Mouse (Mus musculus): ENCODE data around the gene Rhox10.

DNA sequence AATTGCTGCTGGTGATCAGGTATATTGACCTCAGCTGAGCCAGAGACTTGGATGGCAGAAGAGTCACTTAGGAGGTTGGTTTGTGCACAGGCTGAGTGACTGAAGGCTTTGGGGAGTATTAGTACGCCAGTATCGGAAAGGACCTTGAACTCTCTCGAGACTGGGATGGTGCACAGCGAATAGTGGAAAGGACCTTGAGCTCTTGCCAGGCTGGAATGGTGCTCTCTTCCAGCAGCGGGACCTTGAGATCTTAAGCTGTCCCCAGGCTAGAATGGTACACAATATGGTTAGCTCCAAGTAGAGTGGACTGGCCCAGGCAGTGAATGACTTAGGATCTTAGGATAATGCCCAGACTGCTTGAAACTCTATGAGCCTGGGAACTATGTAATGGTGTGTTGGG lies 26.6 kb upstream of the Rhox10 start:
- TF ChIP-seq POLR2A (IDR thresholded peaks at IDR 0.05; ENCODE audit: insufficient read length, low read depth) (no peak), USF1 (IDR thresholded peaks at IDR 0.05; ENCODE audit: low read depth) (no peak), MYOG (IDR thresholded peaks at IDR 0.05; ENCODE audit: control insufficient read depth in 1 of 3, insufficient read depth in 1 of 3, insufficient read length in 2 of 3, low read depth in 2 of 3) (no peak), CEBPB (IDR thresholded peaks at IDR 0.05; ENCODE audit: insufficient read depth, poor library complexity, severe bottlenecking) (no peak), POLR2AphosphoS2 (IDR thresholded peaks at IDR 0.05; ENCODE audit: insufficient read length, low read depth) (no peak), E2F4 (IDR thresholded peaks at IDR 0.05; ENCODE audit: insufficient read depth) (no peak), SRF (IDR thresholded peaks at IDR 0.05; ENCODE audit: control insufficient read depth, insufficient read length, low read depth) (no peak), MAX (IDR thresholded peaks at IDR 0.05; ENCODE audit: low read depth) (no peak), MYOD1 (IDR thresholded peaks at IDR 0.05; ENCODE audit: control insufficient read depth in 1 of 3, insufficient read length in 2 of 3, low read depth in 2 of 3) (no peak), TCF12 (IDR thresholded peaks at IDR 0.05; ENCODE audit: insufficient read depth, poor library complexity, severe bottlenecking) (no peak), REST (IDR thresholded peaks at IDR 0.05; ENCODE audit: insufficient read depth, insufficient read length) (no peak), TCF3 (IDR thresholded peaks at IDR 0.05; ENCODE audit: insufficient read length, low read depth) (no peak)

Measured in myocyte (in vitro differentiated cells).